Mouse (Mus musculus): ENCODE measurements around the gene Nfx1. TPM values are rescaled to one million over a fixed set of nuclear protein-coding genes. Genes with fewer than 3 reads are reported as not detected.

Nfx1 gene
- polyA plus RNA-seq, 1 experiment from 2014 or later, result 114 TPM

- Histone ChIP-seq H3K27ac (replicated peaks; ENCODE audit: low read depth, low read length) (no peak overlapping the region), H3K27me3 (ENCODE audit: control insufficient read depth, insufficient read depth, low read length) (no peaks in the 10 kb centered on the region), H3K9ac (replicated peaks; ENCODE audit: low read length) (no peak overlapping the region), H3K4me3 (replicated peaks; ENCODE audit: low read depth, low read length) (no peak overlapping the region), H3K4me1 (ENCODE audit: control insufficient read depth, insufficient read depth, low read length) (no peaks in the 10 kb centered on the region), H3K4me2 (ENCODE audit: low read length) (no peak overlapping the region), H3K9me3 (ENCODE audit: control insufficient read depth, low read length) (no peaks in the 10 kb centered on the region), H3K36me3 (ENCODE audit: control insufficient read depth, insufficient read depth, low read length) (peaks cover 40% of the 10 kb centered on the region)
- 83% methylated on average over 3 of the region's 3 CpGs for WGBS
- ATAC-seq (ENCODE audit: low FRiP score, low TSS enrichment) (no peak), DNase-seq (no peak)
These were observed 57.2 kb downstream of the Nfx1 start for GRCm38 (mm10) chr4:41027872-41028271.

- Histone ChIP-seq H3K9ac (replicated peaks; ENCODE audit: low read length) (no peak overlapping the region), H3K4me2 (ENCODE audit: low read length) (no peak overlapping the region), H3K27ac (replicated peaks; ENCODE audit: low read depth, low read length) (no peak overlapping the region), H3K36me3 (ENCODE audit: control insufficient read depth, insufficient read depth, low read length) (peaks cover 36% of the 10 kb centered on the region), H3K27me3 (ENCODE audit: control insufficient read depth, insufficient read depth, low read length) (no peaks in the 10 kb centered on the region), H3K4me3 (replicated peaks; ENCODE audit: low read depth, low read length) (no peak overlapping the region), H3K4me1 (ENCODE audit: control insufficient read depth, insufficient read depth, low read length) (no peaks in the 10 kb centered on the region), H3K9me3 (ENCODE audit: control insufficient read depth, low read length) (no peaks in the 10 kb centered on the region)
- WGBS, result 78% methylated on average over 4 of the region's 4 CpGs
- DNase-seq (peak; percentile 4), ATAC-seq (ENCODE audit: low FRiP score, low TSS enrichment) (no peak)
These were observed 57.6 kb downstream of the Nfx1 start for GRCm38 (mm10) chr4:41028272-41028671.

- Histone ChIP-seq H3K4me1 (ENCODE audit: control insufficient read depth, insufficient read depth, low read length) (no peaks in the 10 kb centered on the region), H3K27ac (replicated peaks; ENCODE audit: low read depth, low read length) (no peak overlapping the region), H3K36me3 (ENCODE audit: control insufficient read depth, insufficient read depth, low read length) (peaks cover 25% of the 10 kb centered on the region), H3K4me2 (ENCODE audit: low read length) (no peak overlapping the region), H3K4me3 (replicated peaks; ENCODE audit: low read depth, low read length) (no peak overlapping the region), H3K9me3 (ENCODE audit: control insufficient read depth, low read length) (no peaks in the 10 kb centered on the region), H3K9ac (replicated peaks; ENCODE audit: low read length) (no peak overlapping the region), H3K27me3 (ENCODE audit: control insufficient read depth, insufficient read depth, low read length) (no peaks in the 10 kb centered on the region)
- WGBS, result 97% methylated on average over 5 of the region's 5 CpGs
- DNase-seq (no peak), ATAC-seq (ENCODE audit: low FRiP score, low TSS enrichment) (no peak)
These were observed 58.7 kb downstream of the Nfx1 start for GRCm38 (mm10) chr4:41029372-41029771.

- Histone ChIP-seq H3K4me1 (ENCODE audit: control insufficient read depth, insufficient read depth, low read length) (no peaks in the 10 kb centered on the region), H3K4me3 (replicated peaks; ENCODE audit: low read depth, low read length) (no peak overlapping the region), H3K9ac (replicated peaks; ENCODE audit: low read length) (no peak overlapping the region), H3K27ac (replicated peaks; ENCODE audit: low read depth, low read length) (no peak overlapping the region), H3K36me3 (ENCODE audit: control insufficient read depth, insufficient read depth, low read length) (peaks cover 10% of the 10 kb centered on the region; the same call in 1 of the 2 replicates), H3K4me2 (ENCODE audit: low read length) (no peak overlapping the region), H3K9me3 (ENCODE audit: control insufficient read depth, low read length) (no peaks in the 10 kb centered on the region), H3K27me3 (ENCODE audit: control insufficient read depth, insufficient read depth, low read length) (no peaks in the 10 kb centered on the region)
- WGBS, result 72% methylated on average over 3 of the region's 3 CpGs
- ATAC-seq (ENCODE audit: low FRiP score, low TSS enrichment) (no peak), DNase-seq (no peak)
These were observed 60.5 kb downstream of the Nfx1 start for GRCm38 (mm10) chr4:41031242-41031641.

- Histone ChIP-seq H3K9ac (replicated peaks; ENCODE audit: low read length) (no peak overlapping the region), H3K27me3 (ENCODE audit: control insufficient read depth, insufficient read depth, low read length) (no peaks in the 10 kb centered on the region), H3K36me3 (ENCODE audit: control insufficient read depth, insufficient read depth, low read length) (no peaks in the 10 kb centered on the region), H3K4me3 (replicated peaks; ENCODE audit: low read depth, low read length) (no peak overlapping the region), H3K4me1 (ENCODE audit: control insufficient read depth, insufficient read depth, low read length) (no peaks in the 10 kb centered on the region), H3K9me3 (ENCODE audit: control insufficient read depth, low read length) (no peaks in the 10 kb centered on the region), H3K27ac (replicated peaks; ENCODE audit: low read depth, low read length) (no peak overlapping the region), H3K4me2 (ENCODE audit: low read length) (no peak overlapping the region)
- WGBS, result 63% methylated on average over 3 of the region's 3 CpGs
- ATAC-seq (ENCODE audit: low FRiP score, low TSS enrichment) (no peak), DNase-seq (no peak)
These were observed 67.2 kb downstream of the Nfx1 start for GRCm38 (mm10) chr4:41037942-41038341.

GRCm38 (mm10) chr4:41040983-41041382 lies 70.3 kb downstream of the Nfx1 start:
- Histone ChIP-seq H3K4me2 (ENCODE audit: low read length) (no peak overlapping the region), H3K4me3 (replicated peaks; ENCODE audit: low read depth, low read length) (no peak overlapping the region), H3K27ac (replicated peaks; ENCODE audit: low read depth, low read length) (no peak overlapping the region), H3K9ac (replicated peaks; ENCODE audit: low read length) (no peak overlapping the region), H3K36me3 (ENCODE audit: control insufficient read depth, insufficient read depth, low read length) (no peaks in the 10 kb centered on the region), H3K4me1 (ENCODE audit: control insufficient read depth, insufficient read depth, low read length) (no peaks in the 10 kb centered on the region), H3K27me3 (ENCODE audit: control insufficient read depth, insufficient read depth, low read length) (no peaks in the 10 kb centered on the region), H3K9me3 (ENCODE audit: control insufficient read depth, low read length) (no peaks in the 10 kb centered on the region)
- DNase-seq (no peak), ATAC-seq (ENCODE audit: low FRiP score, low TSS enrichment) (no peak)
- 81% methylated on average over 7 of the region's 7 CpGs for WGBS

GRCm38 (mm10) chr4:41042880-41043279 lies 72.2 kb downstream of the Nfx1 start:
- Histone ChIP-seq H3K36me3 (ENCODE audit: control insufficient read depth, insufficient read depth, low read length) (no peaks in the 10 kb centered on the region), H3K9ac (replicated peaks; ENCODE audit: low read length) (no peak overlapping the region), H3K4me1 (ENCODE audit: control insufficient read depth, insufficient read depth, low read length) (no peaks in the 10 kb centered on the region), H3K4me3 (replicated peaks; ENCODE audit: low read depth, low read length) (no peak overlapping the region), H3K9me3 (ENCODE audit: control insufficient read depth, low read length) (no peaks in the 10 kb centered on the region), H3K27ac (replicated peaks; ENCODE audit: low read depth, low read length) (no peak overlapping the region), H3K4me2 (ENCODE audit: low read length) (no peak overlapping the region), H3K27me3 (ENCODE audit: control insufficient read depth, insufficient read depth, low read length) (no peaks in the 10 kb centered on the region)
- ATAC-seq (ENCODE audit: low FRiP score, low TSS enrichment) (no peak), DNase-seq (no peak)
- 84% methylated on average over 12 of the region's 12 CpGs for WGBS

- no peak overlapping the region for H3K27ac ChIP-seq (replicated peaks; ENCODE audit: low read depth, low read length)
- H3K36me3 ChIP-seq (ENCODE audit: control insufficient read depth, insufficient read depth, low read length), result no peaks in the 10 kb centered on the region
- no peaks in the 10 kb centered on the region for H3K4me1 ChIP-seq (ENCODE audit: control insufficient read depth, insufficient read depth, low read length)
- no peak overlapping the region for H3K4me2 ChIP-seq (ENCODE audit: low read length)
- H3K9me3 ChIP-seq (ENCODE audit: control insufficient read depth, low read length), result no peaks in the 10 kb centered on the region
- no peak for DNase-seq
- no peak overlapping the region for H3K4me3 ChIP-seq (replicated peaks; ENCODE audit: low read depth, low read length)
- WGBS, result 79% methylated on average over 5 of the region's 5 CpGs
- no peak for ATAC-seq (ENCODE audit: low FRiP score, low TSS enrichment)
- no peaks in the 10 kb centered on the region for H3K27me3 ChIP-seq (ENCODE audit: control insufficient read depth, insufficient read depth, low read length)
- no peak overlapping the region for H3K9ac ChIP-seq (replicated peaks; ENCODE audit: low read length)
These were observed 73.3 kb downstream of the Nfx1 start for GRCm38 (mm10) chr4:41043961-41044360.

- Histone ChIP-seq H3K4me1 (ENCODE audit: control insufficient read depth, insufficient read depth, low read length) (no peaks in the 10 kb centered on the region), H3K4me3 (replicated peaks; ENCODE audit: low read depth, low read length) (no peak overlapping the region), H3K4me2 (ENCODE audit: low read length) (no peak overlapping the region), H3K9ac (replicated peaks; ENCODE audit: low read length) (no peak overlapping the region), H3K27ac (replicated peaks; ENCODE audit: low read depth, low read length) (no peak overlapping the region), H3K9me3 (ENCODE audit: control insufficient read depth, low read length) (no peaks in the 10 kb centered on the region), H3K36me3 (ENCODE audit: control insufficient read depth, insufficient read depth, low read length) (no peaks in the 10 kb centered on the region), H3K27me3 (ENCODE audit: control insufficient read depth, insufficient read depth, low read length) (no peaks in the 10 kb centered on the region)
- no peak for ATAC-seq (ENCODE audit: low FRiP score, low TSS enrichment)
- 97% methylated on average over 3 of the region's 3 CpGs for WGBS
- no peak for DNase-seq
These were observed 74.6 kb downstream of the Nfx1 start for GRCm38 (mm10) chr4:41045288-41045687.
